Comparison of ENCODE assay signal across 8 mouse cellular contexts in the genomic region with DNA sequence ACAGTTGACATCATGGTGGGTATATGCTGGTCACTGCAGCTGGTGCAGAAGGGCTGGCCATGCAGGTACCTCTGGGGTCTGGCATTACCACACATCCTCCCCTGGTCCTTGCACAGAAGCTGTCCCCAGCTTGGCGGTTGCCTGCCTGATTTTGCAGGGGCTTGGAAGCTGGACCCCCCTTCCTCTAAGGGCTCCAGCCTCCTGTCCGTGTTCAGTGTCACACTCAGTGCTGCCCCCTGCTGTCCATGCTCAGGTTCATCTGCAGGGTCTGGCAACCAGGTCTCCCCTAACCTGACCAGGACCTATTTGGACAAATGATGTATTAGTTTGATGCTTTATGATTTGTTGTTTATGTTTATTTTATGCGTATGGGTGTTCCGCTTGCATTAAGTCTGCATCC. TPM values are rescaled to one million over a fixed set of nuclear protein-coding genes. Genes with fewer than 3 reads are reported as not detected.
A peak's percentile ranks its signal among the peaks of the same experiment; 100 is the strongest.
DNase-seq lines count a peak whose midpoint lies in the region; ATAC-seq and TF ChIP-seq lines count a peak whose summit lies in the region.

No protein-coding gene starts in this region.

- peaks cover 35% of the 10 kb centered on the region for H3K36me3 ChIP-seq in ES-E14 (ENCODE audit: control insufficient read depth, insufficient read depth, low read length, poor library complexity, severe bottlenecking)
- peaks cover 57% of the 10 kb centered on the region for H3K36me3 ChIP-seq in embryonic facial prominence, embryonic 14.5 days (ENCODE audit: control insufficient read depth, insufficient read depth, low read length)
- H3K36me3 ChIP-seq in liver, embryonic 13.5 days = peaks cover 62% of the 10 kb centered on the region

- 68% methylated on average over 4 of the region's 4 CpGs for WGBS in embryonic facial prominence, embryonic 14.5 days
- 59% methylated on average over 4 of the region's 4 CpGs for WGBS in liver, embryonic 13.5 days (ENCODE audit: insufficient replicate concordance)

- peak; percentile 57 to 60 for DNase-seq in layer of hippocampus, postnatal 10 days (ENCODE audit: low spot score in 2 of 2)
- DNase-seq in layer of hippocampus, adult 8-10 months (ENCODE audit: low spot score in 2 of 2) = no peak
- peak; percentile 59 for DNase-seq in ES-E14 (ENCODE audit: low read depth, low spot score)
- peak; percentile 79 for DNase-seq in adrenal gland, postnatal 14 days
- DNase-seq in embryonic facial prominence, embryonic 14.5 days (ENCODE audit: low spot score) = no peak
- peak; percentile 23 for DNase-seq in liver, embryonic 13.5 days
- DNase-seq in retina, postnatal 1 day = peak; percentile 70
- DNase-seq in right cerebral cortex, adult 18-20 months = no peak

- 0 out of 2 replicates have a peak, but pooled peaks have one; percentile 12 for ATAC-seq in embryonic facial prominence, embryonic 14.5 days (ENCODE audit: low read depth)
- no peak for ATAC-seq in liver, embryonic 13.5 days (ENCODE audit: low read depth)

- no peaks in the 10 kb centered on the region for H3K9me3 ChIP-seq in ES-E14 (ENCODE audit: control insufficient read depth, insufficient read depth, low read depth, low read length)
- 0 out of 2 replicates have a peak, but pooled peaks cover 3% of the 10 kb centered on the region for H3K9me3 ChIP-seq in embryonic facial prominence, embryonic 14.5 days (ENCODE audit: control insufficient read depth, low read length)
- no peaks in the 10 kb centered on the region for H3K9me3 ChIP-seq in liver, embryonic 13.5 days (replicated peaks)

- in situ Hi-C loops in ES-E14 (cut with MboI; ENCODE audit: low sequenced_read_pairs in 2 of 2, unreplicated experiment in 2 of 2) = no loop called here

- H3K27me3 ChIP-seq in embryonic facial prominence, embryonic 14.5 days (replicated peaks; ENCODE audit: control insufficient read depth, insufficient read depth, low read length) = no peaks in the 10 kb centered on the region
- no peaks in the 10 kb centered on the region for H3K27me3 ChIP-seq in liver, embryonic 13.5 days

- H3K9ac ChIP-seq in ES-E14 (ENCODE audit: insufficient read depth, low read depth, low read length, poor library complexity, severe bottlenecking) = no peak overlapping the region
- no peak overlapping the region for H3K9ac ChIP-seq in embryonic facial prominence, embryonic 14.5 days (ENCODE audit: low read depth, low read length)
- H3K9ac ChIP-seq in liver, embryonic 13.5 days = no peak overlapping the region

- no peak overlapping the region for H3K27ac ChIP-seq in ES-E14 (ENCODE audit: insufficient read depth, low read depth, low read length, poor library complexity, severe bottlenecking)
- H3K27ac ChIP-seq in embryonic facial prominence, embryonic 14.5 days (replicated peaks; ENCODE audit: low read depth, low read length) = no peak overlapping the region
- no peak overlapping the region for H3K27ac ChIP-seq in liver, embryonic 13.5 days

- H3K4me2 ChIP-seq in embryonic facial prominence, embryonic 14.5 days (ENCODE audit: low read depth, low read length) = no peak overlapping the region
- no peak overlapping the region for H3K4me2 ChIP-seq in liver, embryonic 13.5 days

- H3K4me1 ChIP-seq in ES-E14 (ENCODE audit: control insufficient read depth in 2 of 2, insufficient read depth in 2 of 2, low read length in 2 of 2, poor library complexity in 1 of 2) = no peaks in the 10 kb centered on the region
- no peaks in the 10 kb centered on the region for H3K4me1 ChIP-seq in embryonic facial prominence, embryonic 14.5 days (ENCODE audit: control insufficient read depth, insufficient read depth, low read length)
- no peaks in the 10 kb centered on the region for H3K4me1 ChIP-seq in liver, embryonic 13.5 days (replicated peaks)

- no peak overlapping the region for H3K4me3 ChIP-seq in ES-E14 (ENCODE audit: insufficient read depth in 1 of 2, low read depth in 1 of 2, low read length in 2 of 2, poor library complexity in 1 of 2, severe bottlenecking in 1 of 2)
- no peak overlapping the region for H3K4me3 ChIP-seq in embryonic facial prominence, embryonic 14.5 days (ENCODE audit: low read depth, low read length)
- H3K4me3 ChIP-seq in liver, embryonic 13.5 days (replicated peaks) = no peak overlapping the region

TF ChIP-seq in ES-E14, 5 proteins besides CTCF, POLR2A, EP300 and RAD21:
- TF ChIP-seq HCFC1 (IDR thresholded peaks at IDR 0.05; ENCODE audit: borderline replicate concordance, insufficient read depth, low read length) = no peak

RNA-seq across cellular contexts. Expression of a gene that starts 15.2 kb away (rescaled TPM):
- total RNA-seq in layer of hippocampus, postnatal 10 days (2021) = 10 to 100 TPM; 15.2 to 18.0 TPM
- total RNA-seq in layer of hippocampus, adult 8-10 months (2022) = 10 to 100 TPM in 2 of 4 experiments, 1 to 10 TPM in 2; 7.5 to 11.5 (median 10.0) TPM
- total RNA-seq in ES-E14 (2012; rRNA removed) = 93.2 and 124 TPM in 2 replicates
- total RNA-seq in adrenal gland, postnatal 14 days (2021) = 26.5 and 27.3 TPM in 2 replicates
- polyA plus RNA-seq in embryonic facial prominence, embryonic 14.5 days (2014; fragmentation: Nextera tagmentation; extraction: Ambion mirVana) = 77.7 and 81.6 TPM in 2 replicates
- polyA plus RNA-seq in liver, embryonic 13.5 days (2015; fragmentation: Nextera tagmentation; extraction: Ambion mirVana) = 126 and 153 TPM in 2 replicates

RNA-seq across cellular contexts. Expression of a gene that starts 15.2 kb away (rescaled TPM):
- total RNA-seq in layer of hippocampus, postnatal 10 days (2021) = 10 to 100 TPM; 17.9 to 23.5 TPM
- total RNA-seq in layer of hippocampus, adult 8-10 months (2022) = 10 to 100 TPM; 17.1 to 21.8 (median 21.0) TPM
- 18.3 and 23.8 TPM in 2 replicates for total RNA-seq in ES-E14 (2012; rRNA removed)
- total RNA-seq in adrenal gland, postnatal 14 days (2021) = 9.4 and 10.3 TPM in 2 replicates
- 10.3 and 11.9 TPM in 2 replicates for polyA plus RNA-seq in embryonic facial prominence, embryonic 14.5 days (2014; fragmentation: Nextera tagmentation; extraction: Ambion mirVana)
- polyA plus RNA-seq in liver, embryonic 13.5 days (2015; fragmentation: Nextera tagmentation; extraction: Ambion mirVana) = 3.3 and 3.8 TPM in 2 replicates

RNA-seq across cellular contexts. Expression of a gene that starts 24.6 kb away (rescaled TPM):
- total RNA-seq in layer of hippocampus, postnatal 10 days (2021) = 10 to 100 TPM; 41.0 to 43.4 TPM
- total RNA-seq in layer of hippocampus, adult 8-10 months (2022) = 10 to 100 TPM; 29.0 to 34.0 (median 30.1) TPM
- 47.7 and 62.5 TPM in 2 replicates for total RNA-seq in ES-E14 (2012; rRNA removed)
- 42.6 and 46.3 TPM in 2 replicates for total RNA-seq in adrenal gland, postnatal 14 days (2021)
- 63.3 and 65.6 TPM in 2 replicates for polyA plus RNA-seq in embryonic facial prominence, embryonic 14.5 days (2014; fragmentation: Nextera tagmentation; extraction: Ambion mirVana)
- 51.3 and 54.2 TPM in 2 replicates for polyA plus RNA-seq in liver, embryonic 13.5 days (2015; fragmentation: Nextera tagmentation; extraction: Ambion mirVana)

RNA-seq across cellular contexts. Expression of a gene that starts 40.4 kb away (rescaled TPM):
- under 1 TPM in 1 of 2 experiments, not detected in 1; 0.16 TPM for total RNA-seq in layer of hippocampus, postnatal 10 days (2021)
- not detected for total RNA-seq in layer of hippocampus, adult 8-10 months (2022)
- 1.2 and 1.5 TPM in 2 replicates for total RNA-seq in ES-E14 (2012; rRNA removed)
- total RNA-seq in adrenal gland, postnatal 14 days (2021) = 39.1 and 52.7 TPM in 2 replicates
- 0.14 and 0.22 TPM in 2 replicates for polyA plus RNA-seq in embryonic facial prominence, embryonic 14.5 days (2014; fragmentation: Nextera tagmentation; extraction: Ambion mirVana)
- 0.05 TPM in 1 of 2 replicates, not detected in the other for polyA plus RNA-seq in liver, embryonic 13.5 days (2015; fragmentation: Nextera tagmentation; extraction: Ambion mirVana)

Comparison
In these comparisons a context has a peak if more than half of its experiments do, and no peak if none do; other contexts are left out.
1. DNase-seq: peak in layer of hippocampus, postnatal 10 days (2 of 2), ES-E14 (single experiment), adrenal gland, postnatal 14 days (single experiment), liver, embryonic 13.5 days (single experiment) and retina, postnatal 1 day (single experiment); none in layer of hippocampus, adult 8-10 months (0 of 2), embryonic facial prominence, embryonic 14.5 days (single experiment) and right cerebral cortex, adult 18-20 months (single experiment).